Mouse (Mus musculus): Measurements from ENCODE around the gene Cct8l1. TPM values are rescaled to one million over a fixed set of nuclear protein-coding genes. Genes with fewer than 3 reads are reported as not detected.

Gene Cct8l1
- polyA plus RNA-seq, 1 experiment from 2014 or later: 0.06 TPM

GRCm38 (mm10) chr5:25532256-25533147, 16.6 kb downstream of the Cct8l1 start:
- peaks cover 49% of the 10 kb centered on the region for H3K4me1 ChIP-seq
- H3K36me3 ChIP-seq: no peaks in the 10 kb centered on the region
- H3K9me3 ChIP-seq (replicated peaks): no peaks in the 10 kb centered on the region
- no peak overlapping the region for H3K4me3 ChIP-seq
- WGBS (ENCODE audit: insufficient replicate concordance): 45% methylated on average over 18 of the region's 18 CpGs
- peak overlapping the region; percentile 39 for H3K4me2 ChIP-seq
- H3K27ac ChIP-seq: peak overlapping the region; percentile 77
- H3K27me3 ChIP-seq (replicated peaks): no peaks in the 10 kb centered on the region
- ATAC-seq: no peak
- peak overlapping the region; percentile 54; the same call in 1 of the 2 replicates for H3K9ac ChIP-seq

GRCm38 (mm10) chr5:25533298-25533697, 17.4 kb downstream of the Cct8l1 start:
- no peak overlapping the region for H3K27ac ChIP-seq
- H3K4me2 ChIP-seq: no peak overlapping the region
- no peaks in the 10 kb centered on the region for H3K36me3 ChIP-seq
- no peaks in the 10 kb centered on the region for H3K27me3 ChIP-seq (replicated peaks)
- peaks cover 41% of the 10 kb centered on the region for H3K4me1 ChIP-seq
- WGBS (ENCODE audit: insufficient replicate concordance): 43% methylated on average over 5 of the region's 5 CpGs
- H3K9ac ChIP-seq: no peak overlapping the region
- no peak for ATAC-seq
- H3K4me3 ChIP-seq: no peak overlapping the region
- H3K9me3 ChIP-seq (replicated peaks): no peaks in the 10 kb centered on the region

- no peaks in the 10 kb centered on the region for H3K27me3 ChIP-seq (replicated peaks)
- H3K27ac ChIP-seq: no peak overlapping the region
- no peaks in the 10 kb centered on the region for H3K9me3 ChIP-seq (replicated peaks)
- no peak overlapping the region for H3K4me3 ChIP-seq
- H3K4me2 ChIP-seq: no peak overlapping the region
- WGBS (ENCODE audit: insufficient replicate concordance): 78% methylated on average over 2 of the region's 2 CpGs
- no peak for ATAC-seq
- no peak overlapping the region for H3K9ac ChIP-seq
- H3K36me3 ChIP-seq: no peaks in the 10 kb centered on the region
- H3K4me1 ChIP-seq: peaks cover 34% of the 10 kb centered on the region
Observed at GRCm38 (mm10) chr5:25535566-25535965, 19.7 kb downstream of the Cct8l1 start.

GRCm38 (mm10) chr5:25536451-25536850, 20.6 kb downstream of the Cct8l1 start:
- peaks cover 31% of the 10 kb centered on the region for H3K4me1 ChIP-seq
- no peaks in the 10 kb centered on the region for H3K27me3 ChIP-seq (replicated peaks)
- H3K9ac ChIP-seq: no peak overlapping the region
- WGBS (ENCODE audit: insufficient replicate concordance): 51% methylated on average over 2 of the region's 2 CpGs
- no peak overlapping the region for H3K4me2 ChIP-seq
- no peak for ATAC-seq
- H3K27ac ChIP-seq: no peak overlapping the region
- H3K4me3 ChIP-seq: no peak overlapping the region
- no peaks in the 10 kb centered on the region for H3K36me3 ChIP-seq
- no peaks in the 10 kb centered on the region for H3K9me3 ChIP-seq (replicated peaks)

GRCm38 (mm10) chr5:25536921-25537409, 21.1 kb downstream of the Cct8l1 start:
- peak; percentile 41; the same call in 1 of the 2 replicates for ATAC-seq
- 32% methylated on average over 6 of the region's 6 CpGs for WGBS (ENCODE audit: insufficient replicate concordance)
- Histone ChIP-seq H3K4me3 (no peak overlapping the region), H3K27ac (no peak overlapping the region), H3K27me3 (replicated peaks) (no peaks in the 10 kb centered on the region), H3K9ac (no peak overlapping the region), H3K36me3 (no peaks in the 10 kb centered on the region), H3K4me2 (no peak overlapping the region), H3K9me3 (replicated peaks) (no peaks in the 10 kb centered on the region), H3K4me1 (peaks cover 27% of the 10 kb centered on the region)

GRCm38 (mm10) chr5:25540412-25540811, 24.5 kb downstream of the Cct8l1 start:
- no peak overlapping the region for H3K4me3 ChIP-seq
- no peak overlapping the region for H3K4me2 ChIP-seq
- no peak for ATAC-seq
- H3K9me3 ChIP-seq (replicated peaks): no peaks in the 10 kb centered on the region
- peaks cover 10% of the 10 kb centered on the region for H3K4me1 ChIP-seq
- H3K9ac ChIP-seq: no peak overlapping the region
- H3K27me3 ChIP-seq (replicated peaks): no peaks in the 10 kb centered on the region
- no peak overlapping the region for H3K27ac ChIP-seq
- no peaks in the 10 kb centered on the region for H3K36me3 ChIP-seq

DNA sequence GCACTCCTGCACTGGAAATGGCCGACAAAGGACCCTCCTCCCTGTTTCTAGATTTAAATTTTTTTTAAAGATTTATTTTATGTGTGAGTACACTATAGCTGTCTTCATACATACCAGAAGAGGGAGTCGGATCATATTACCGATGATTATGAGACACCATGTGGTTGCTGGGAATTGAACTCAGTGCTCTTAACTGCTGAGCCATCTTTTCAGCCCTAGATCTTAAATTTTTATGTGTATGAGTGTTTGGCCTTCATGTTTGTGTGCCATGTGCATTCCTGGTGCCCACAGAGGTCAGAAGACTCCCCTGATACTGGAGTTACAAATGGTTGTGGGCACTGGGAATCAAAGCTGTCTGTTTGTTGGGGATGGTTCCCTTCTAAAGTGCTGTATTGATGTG, 25.1 kb downstream of the Cct8l1 start:
- Histone ChIP-seq H3K27ac (no peak overlapping the region), H3K4me3 (no peak overlapping the region), H3K4me1 (peaks cover 10% of the 10 kb centered on the region), H3K36me3 (no peaks in the 10 kb centered on the region), H3K9ac (no peak overlapping the region), H3K27me3 (replicated peaks) (no peaks in the 10 kb centered on the region), H3K4me2 (no peak overlapping the region), H3K9me3 (replicated peaks) (no peaks in the 10 kb centered on the region)
- ATAC-seq: no peak
- 72% methylated on average over 3 of the region's 3 CpGs for WGBS (ENCODE audit: insufficient replicate concordance)

DNA sequence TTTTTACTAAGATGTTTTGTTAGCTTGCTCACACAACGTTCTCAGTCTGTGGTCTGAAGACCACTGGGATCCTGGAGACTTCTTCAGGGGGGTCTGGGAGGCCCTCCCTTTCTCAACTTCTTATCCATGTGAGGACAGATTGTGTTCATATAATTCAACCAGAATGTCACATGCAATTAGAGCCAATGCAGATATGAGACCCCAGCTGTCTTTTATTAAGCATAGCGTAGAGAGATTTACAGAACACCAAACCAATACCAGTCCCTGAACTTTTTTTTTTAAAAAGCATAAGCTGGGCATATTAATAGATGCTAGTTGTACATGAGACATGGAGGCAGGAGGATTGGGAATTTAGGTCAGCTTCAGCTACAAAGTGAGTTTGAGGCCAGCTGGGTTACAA, 25.8 kb downstream of the Cct8l1 start:
- ATAC-seq: no peak
- Histone ChIP-seq H3K36me3 (no peaks in the 10 kb centered on the region), H3K4me3 (no peak overlapping the region), H3K27me3 (replicated peaks) (no peaks in the 10 kb centered on the region), H3K4me2 (no peak overlapping the region), H3K9me3 (replicated peaks) (no peaks in the 10 kb centered on the region), H3K27ac (no peak overlapping the region), H3K4me1 (peaks cover 5% of the 10 kb centered on the region), H3K9ac (no peak overlapping the region)
- 62% methylated on average over 2 of the region's 2 CpGs for WGBS (ENCODE audit: insufficient replicate concordance)

DNA sequence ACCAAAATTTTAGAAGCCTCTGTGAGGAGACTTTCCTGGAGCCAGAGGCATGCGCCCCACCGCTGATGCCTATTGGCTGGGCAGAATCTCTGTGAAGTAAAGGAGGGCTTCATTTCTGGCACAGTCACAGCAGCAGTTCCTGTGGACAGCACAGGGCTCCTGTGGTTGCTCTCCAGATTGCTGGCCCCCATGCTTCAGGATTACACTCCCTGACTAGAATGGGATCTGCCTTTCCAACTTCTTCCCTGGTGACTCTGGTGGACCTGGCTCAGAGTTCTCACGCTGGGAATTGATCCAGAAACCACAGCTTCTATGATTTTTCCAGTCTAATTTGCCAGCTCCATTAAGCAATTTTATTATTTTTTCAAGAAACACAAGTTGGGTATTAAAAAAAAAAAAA, 28.2 kb downstream of the Cct8l1 start:
- ATAC-seq: no peak
- no peak overlapping the region for H3K4me3 ChIP-seq
- no peaks in the 10 kb centered on the region for H3K36me3 ChIP-seq
- no peaks in the 10 kb centered on the region for H3K4me1 ChIP-seq
- H3K27me3 ChIP-seq (replicated peaks): no peaks in the 10 kb centered on the region
- H3K9me3 ChIP-seq (replicated peaks): no peaks in the 10 kb centered on the region
- H3K9ac ChIP-seq: no peak overlapping the region
- no peak overlapping the region for H3K27ac ChIP-seq
- no peak overlapping the region for H3K4me2 ChIP-seq
- WGBS (ENCODE audit: insufficient replicate concordance): 80% methylated on average over 3 of the region's 3 CpGs

DNA sequence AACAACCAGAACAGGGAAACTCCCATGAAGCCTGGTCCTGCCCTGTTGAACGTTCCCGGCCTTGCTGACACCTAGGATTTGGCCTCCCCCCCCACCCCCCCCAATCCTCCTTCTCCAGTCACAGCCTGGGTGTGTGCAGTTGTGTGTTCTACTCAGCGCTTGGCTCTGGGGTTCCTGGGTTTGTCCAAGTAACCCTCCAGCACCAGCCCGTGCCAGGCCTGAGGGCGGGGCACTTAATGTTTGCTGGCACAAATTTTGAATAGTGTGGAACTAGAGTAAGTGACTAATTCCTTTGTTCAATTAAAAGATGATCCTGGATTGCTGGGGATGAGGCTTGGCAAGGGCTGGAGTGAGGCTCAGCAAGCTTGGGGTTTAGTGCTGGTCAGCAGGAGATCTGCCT, 28.7 kb downstream of the Cct8l1 start:
- no peaks in the 10 kb centered on the region for H3K9me3 ChIP-seq (replicated peaks)
- no peaks in the 10 kb centered on the region for H3K27me3 ChIP-seq (replicated peaks)
- ATAC-seq: no peak
- H3K4me2 ChIP-seq: no peak overlapping the region
- 87% methylated on average over 5 of the region's 5 CpGs for WGBS (ENCODE audit: insufficient replicate concordance)
- no peak overlapping the region for H3K27ac ChIP-seq
- no peak overlapping the region for H3K9ac ChIP-seq
- H3K36me3 ChIP-seq: no peaks in the 10 kb centered on the region
- no peaks in the 10 kb centered on the region for H3K4me1 ChIP-seq
- H3K4me3 ChIP-seq: no peak overlapping the region

DNA sequence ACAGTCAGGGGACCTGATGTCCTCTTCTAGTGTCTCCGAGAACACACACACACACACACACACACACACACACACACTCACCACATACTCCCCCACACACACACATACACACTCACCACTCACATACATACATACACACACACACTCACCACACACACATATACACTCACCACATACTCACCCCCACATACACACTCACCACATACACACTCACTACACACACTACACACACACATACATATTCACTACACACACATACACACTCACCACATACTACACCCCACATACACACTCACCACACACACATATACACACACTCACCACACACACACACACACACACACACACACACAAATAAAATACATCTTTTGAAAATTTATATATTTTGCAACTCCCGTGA, 31.0 kb downstream of the Cct8l1 start:
- Histone ChIP-seq H3K9me3 (replicated peaks) (no peaks in the 10 kb centered on the region), H3K27me3 (replicated peaks) (no peaks in the 10 kb centered on the region), H3K9ac (no peak overlapping the region), H3K4me1 (no peaks in the 10 kb centered on the region), H3K4me3 (no peak overlapping the region), H3K27ac (no peak overlapping the region), H3K4me2 (no peak overlapping the region), H3K36me3 (no peaks in the 10 kb centered on the region)
- WGBS (ENCODE audit: insufficient replicate concordance): 74% methylated on average over 2 of the region's 2 CpGs
- ATAC-seq: no peak

DNA sequence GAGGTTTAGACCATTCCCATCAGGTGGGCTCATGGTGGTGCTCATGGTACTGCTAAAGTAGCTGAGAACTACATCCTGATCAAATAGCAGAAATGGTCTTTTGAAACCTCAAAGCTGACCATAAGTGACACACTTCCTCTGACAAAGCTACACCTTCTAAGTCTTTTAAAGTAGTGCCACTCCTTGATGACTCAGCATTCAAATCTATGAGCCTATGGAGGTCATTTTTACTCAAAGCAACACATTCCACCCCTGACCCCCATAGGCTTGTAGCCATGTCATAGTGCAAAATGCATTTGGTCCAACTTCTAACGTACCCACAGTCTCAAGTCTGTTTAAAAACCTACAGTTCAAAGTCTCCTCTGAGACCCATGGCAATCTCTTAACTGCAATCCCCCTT, 35.0 kb downstream of the Cct8l1 start:
- H3K27me3 ChIP-seq (replicated peaks): no peaks in the 10 kb centered on the region
- no peak overlapping the region for H3K9ac ChIP-seq
- no peaks in the 10 kb centered on the region for H3K36me3 ChIP-seq
- no peak overlapping the region for H3K4me3 ChIP-seq
- H3K9me3 ChIP-seq (replicated peaks): no peaks in the 10 kb centered on the region
- WGBS (ENCODE audit: insufficient replicate concordance): 73% methylated on average over 1 of the region's 1 CpGs
- no peak overlapping the region for H3K27ac ChIP-seq
- H3K4me1 ChIP-seq: no peaks in the 10 kb centered on the region
- H3K4me2 ChIP-seq: no peak overlapping the region
- no peak for ATAC-seq

Data from liver, embryonic 12.5 days (tissue).